Mouse (Mus musculus) megakaryocyte, embryonic 14.5 days (primary cell): ENCODE measurements around the gene Gm13272. TPM values are rescaled to one million over a fixed set of nuclear protein-coding genes. Genes with fewer than 3 reads are reported as not detected.
"Not testable (repeated sequence)": the region's sequence is repeated elsewhere in the genome, so short reads cannot be mapped to it uniquely, and the experiment has no call there.

Source experiments
- H3K27me3 ChIP-seq: replicated peaks from 2 replicates; pipeline ENCODE3; 2012; ENCODE audit warnings: inconsistent platforms
- H3K36me3 ChIP-seq: replicated peaks from 2 replicates; pipeline ENCODE3; 2012; ENCODE audit warnings: low read length, inconsistent platforms, mixed read lengths
- H3K4me1 ChIP-seq: 2 replicates; pipeline ENCODE4 v1.6.1; 2012; ENCODE audit warnings: inconsistent platforms
- H3K4me3 ChIP-seq: replicated peaks from 2 replicates; pipeline ENCODE3; 2012; ENCODE audit warnings: moderate library complexity, mild to moderate bottlenecking, inconsistent platforms
- H3K9me3 ChIP-seq: 2 replicates; pipeline ENCODE4 v1.6.1; 2012; ENCODE audit warnings: inconsistent platforms
- FLI1 ChIP-seq: IDR thresholded peaks from 2 replicates; pipeline ENCODE4 v1.6.1; 2012; ENCODE audit warnings: low read length, inconsistent platforms, mixed read lengths
- GATA1 ChIP-seq: IDR thresholded peaks from 3 replicates; pipeline ENCODE4 v1.6.1; 2012; ENCODE audit warnings: mixed read lengths, low read length, inconsistent platforms, borderline replicate concordance
- polyA plus RNA-seq: library from polyadenylated mRNA; stranded (reverse); fragments of >175 nt; gene quantifications from 2 replicates; pipeline ENCODE4 v1.2.3, GENCODE M21; 2012; ENCODE audit warnings: low replicate concordance; ENCODE audit not compliant: insufficient read depth

Gm13272 gene
- polyA plus RNA-seq, 1 experiment, result not detected

DNA sequence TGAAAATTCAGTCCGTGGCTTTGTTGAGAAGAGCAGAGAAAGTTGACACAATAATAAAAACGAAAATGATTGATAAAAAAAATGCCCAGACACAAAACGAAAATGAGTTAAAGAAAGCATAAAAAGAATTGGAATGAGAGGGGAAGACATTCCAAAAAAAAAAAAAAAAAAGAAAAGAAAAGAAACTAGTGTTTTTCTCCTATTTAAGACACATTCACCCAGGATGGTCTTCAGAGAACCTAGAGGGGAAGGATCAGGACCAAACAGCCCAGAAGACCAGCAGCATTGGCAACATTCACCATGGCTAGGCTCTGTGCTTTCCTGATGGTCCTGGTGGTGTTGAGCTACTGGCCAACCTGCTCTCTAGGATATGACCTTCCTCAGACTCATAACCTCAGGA is 36.3 kb downstream of the Gm13272 start, which contains the start of gene Ifna7:
Ifna7 (plus strand) TSS at position 301 of the 400 bp plus-strand sequence.
- Histone ChIP-seq H3K4me3 (no peak within 1 kb of the TSS), H3K4me1 (no peaks in the 10 kb centered on the region), H3K27me3 (peaks cover 2% of the 10 kb centered on the region), H3K36me3 (no peaks in the 10 kb centered on the region), H3K9me3 (peaks cover 7% of the 10 kb centered on the region)
- no peak for TF ChIP-seq FLI1
- no peak for TF ChIP-seq GATA1

DNA sequence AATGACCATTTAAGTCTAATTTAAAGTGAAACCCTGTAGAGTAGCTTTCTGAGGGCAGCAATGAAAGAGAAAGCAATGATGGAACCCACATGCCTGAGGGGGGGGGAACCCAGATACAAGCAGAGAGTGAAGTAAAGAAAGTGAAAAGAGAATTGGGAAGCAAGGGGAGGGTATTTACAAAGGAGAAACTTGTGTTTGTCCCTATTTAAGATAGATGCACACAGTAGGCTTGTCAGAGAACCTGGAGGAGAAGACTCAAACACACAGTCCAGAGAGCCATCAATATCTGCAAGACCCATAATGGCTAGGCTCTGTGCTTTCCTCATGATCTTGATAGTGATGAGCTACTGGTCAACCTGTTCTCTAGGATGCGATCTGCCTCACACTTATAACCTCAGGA is 40.0 kb downstream of the Gm13272 start, which contains the start of gene Ifna11:
Ifna11 (plus strand) TSS at position 301 of the 400 bp plus-strand sequence.
- TF ChIP-seq GATA1, result no peak
- TF ChIP-seq FLI1, result no peak
- Histone ChIP-seq H3K4me1 (0 out of 2 replicates have a peak, but pooled peaks cover 3% of the 10 kb centered on the region), H3K9me3 (no peaks in the 10 kb centered on the region), H3K36me3 (no peaks in the 10 kb centered on the region), H3K4me3 (no peak within 1 kb of the TSS), H3K27me3 (peaks cover 2% of the 10 kb centered on the region)

DNA sequence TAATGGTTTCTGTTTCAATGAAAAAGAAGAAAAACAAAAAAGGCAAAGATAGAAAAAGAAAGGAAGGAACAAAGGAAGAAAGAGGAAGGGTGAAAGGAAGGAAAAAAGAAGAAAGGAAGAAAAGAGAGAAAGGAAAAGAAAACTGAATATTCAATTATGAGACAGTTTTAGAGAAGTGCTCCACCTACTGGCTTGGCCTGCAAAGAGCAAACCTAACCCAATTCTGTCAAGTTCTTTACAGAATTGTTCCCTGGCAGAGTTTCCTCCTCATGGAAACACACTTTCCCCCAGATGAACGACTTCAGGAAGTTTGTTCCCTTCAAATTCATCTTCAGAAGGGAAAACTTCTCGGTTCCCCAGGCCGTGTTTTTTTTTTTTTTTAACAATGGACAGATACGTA is 43.3 kb downstream of the Gm13272 start:
- no peak for TF ChIP-seq FLI1
- no peak for TF ChIP-seq GATA1
- Histone ChIP-seq H3K9me3 (no peaks in the 10 kb centered on the region), H3K27me3 (peaks cover 2% of the 10 kb centered on the region), H3K36me3 (no peaks in the 10 kb centered on the region), H3K4me1 (0 out of 2 replicates have a peak, but pooled peaks cover 3% of the 10 kb centered on the region), H3K4me3 (no peak overlapping the region)

- H3K9me3 ChIP-seq, H3K4me3 ChIP-seq, H3K27me3 ChIP-seq, H3K36me3 ChIP-seq: not testable (repeated sequence)
- peaks cover 13% of the 10 kb centered on the region for H3K4me1 ChIP-seq
Observed at GRCm38 (mm10) chr4:88827116-88827515, 47.5 kb downstream of the Gm13272 start, which contains the start of gene Ifna6. Ifna6 (plus strand) TSS chr4:88827416.

Other genes starting within 250 kb of the Gm13272 start
- not detected in 2 replicates for gene Ifna15, start 221.6 kb upstream of the Gm13272 start, polyA plus RNA-seq
- not detected in 2 replicates for gene Ifna14, start 208.1 kb upstream of the Gm13272 start, polyA plus RNA-seq
- gene Ifna9, start 187.5 kb upstream of the Gm13272 start, polyA plus RNA-seq, result not detected in 2 replicates
- not detected in 2 replicates for gene Ifna12, start 176.5 kb upstream of the Gm13272 start, polyA plus RNA-seq
- gene C87499, start 145.4 kb upstream of the Gm13272 start, polyA plus RNA-seq, result not detected in 2 replicates
- gene Ifna13, start 135.4 kb upstream of the Gm13272 start, polyA plus RNA-seq, result not detected in 2 replicates
- gene Ifna16, start 102.9 kb upstream of the Gm13272 start, polyA plus RNA-seq, result not detected in 2 replicates
- not detected in 2 replicates for gene Ifna2, start 95.9 kb upstream of the Gm13272 start, polyA plus RNA-seq
- gene Ifnab, start 88.5 kb upstream of the Gm13272 start, polyA plus RNA-seq, result not detected in 2 replicates
- gene Gm26566, start 58.0 kb upstream of the Gm13272 start, polyA plus RNA-seq, result 0.27 TPM in 1 of 2 replicates, not detected in the other
- 1.4 and 2.6 TPM in 2 replicates for gene Klhl9, start 57.4 kb upstream of the Gm13272 start, polyA plus RNA-seq
- gene Gm13271, start 25.0 kb upstream of the Gm13272 start, polyA plus RNA-seq, result not detected in 2 replicates
- gene Gm13283, start 19.7 kb upstream of the Gm13272 start, polyA plus RNA-seq, result not detected in 2 replicates
- not detected in 2 replicates for gene Gm13290, start 6.0 kb upstream of the Gm13272 start, polyA plus RNA-seq
- not detected in 2 replicates for gene Gm13289, start 2.9 kb upstream of the Gm13272 start, polyA plus RNA-seq
- not detected in 2 replicates for gene Ifnz, start 2.3 kb downstream of the Gm13272 start, polyA plus RNA-seq
- gene Gm13276, start 5.9 kb downstream of the Gm13272 start, polyA plus RNA-seq, result not detected in 2 replicates
- gene Gm13277, start 8.8 kb downstream of the Gm13272 start, polyA plus RNA-seq, result not detected in 2 replicates
- not detected in 2 replicates for gene Gm13278, start 11.7 kb downstream of the Gm13272 start, polyA plus RNA-seq
- gene Gm13275, start 14.6 kb downstream of the Gm13272 start, polyA plus RNA-seq, result 0.64 TPM in 1 of 2 replicates, not detected in the other
- gene Gm13279, start 17.5 kb downstream of the Gm13272 start, polyA plus RNA-seq, result not detected in 2 replicates
- gene Gm13285, start 19.8 kb downstream of the Gm13272 start, polyA plus RNA-seq, result not detected in 2 replicates
- gene Gm13287, start 23.4 kb downstream of the Gm13272 start, polyA plus RNA-seq, result 0.64 TPM in 1 of 2 replicates, not detected in the other
- gene Gm13288, start 25.7 kb downstream of the Gm13272 start, polyA plus RNA-seq, result not detected in 2 replicates
- gene Ifna7, start 36.4 kb downstream of the Gm13272 start, polyA plus RNA-seq, result not detected in 2 replicates
- not detected in 2 replicates for gene Ifna11, start 40.1 kb downstream of the Gm13272 start, polyA plus RNA-seq
- gene Ifna6, start 47.6 kb downstream of the Gm13272 start, polyA plus RNA-seq, result not detected in 2 replicates
- gene Ifna5, start 55.7 kb downstream of the Gm13272 start, polyA plus RNA-seq, result not detected in 2 replicates
- gene Ifna4, start 62.0 kb downstream of the Gm13272 start, polyA plus RNA-seq, result not detected in 2 replicates
- not detected in 2 replicates for gene Ifna1, start 70.2 kb downstream of the Gm13272 start, polyA plus RNA-seq
- gene Ifne, start 100.4 kb downstream of the Gm13272 start, polyA plus RNA-seq, result not detected in 2 replicates